Mouse (Mus musculus): ENCODE data around the gene Dnmbp. TPM values are rescaled to one million over a fixed set of nuclear protein-coding genes. Genes with fewer than 3 reads are reported as not detected.

The Dnmbp gene
- polyA plus RNA-seq, 1 experiment from 2014 or later, result 28.0 TPM

GRCm38 (mm10) chr19:43878111-43879092 is 61.6 kb downstream of the Dnmbp start:
- H3K4me3 ChIP-seq (ENCODE audit: low read depth, low read length), result peak overlapping the region; percentile 79
- peaks cover 58% of the 10 kb centered on the region for H3K4me1 ChIP-seq (ENCODE audit: control insufficient read depth, insufficient read depth, low read length)
- H3K9me3 ChIP-seq (ENCODE audit: control insufficient read depth, low read depth, low read length), result peaks cover 4% of the 10 kb centered on the region; the same call in 1 of the 2 replicates
- 3% methylated on average over 17 of the region's 17 CpGs for WGBS
- peaks cover 6% of the 10 kb centered on the region for H3K36me3 ChIP-seq (ENCODE audit: control insufficient read depth, insufficient read depth, low read length)
- H3K9ac ChIP-seq (replicated peaks; ENCODE audit: low read depth, low read length), result peak overlapping the region; percentile 72
- H3K4me2 ChIP-seq (replicated peaks; ENCODE audit: low read depth, low read length), result peak overlapping the region; percentile 79
- ATAC-seq (ENCODE audit: insufficient number of reproducible peaks, insufficient read depth, low FRiP score, low read depth), result no peak
- H3K27ac ChIP-seq (ENCODE audit: low read length), result peak overlapping the region; percentile 95
- no peaks in the 10 kb centered on the region for H3K27me3 ChIP-seq (ENCODE audit: control insufficient read depth, insufficient read depth, low read length)

- peaks cover 4% of the 10 kb centered on the region; the same call in 1 of the 2 replicates for H3K9me3 ChIP-seq (ENCODE audit: control insufficient read depth, low read depth, low read length)
- H3K4me3 ChIP-seq (ENCODE audit: low read depth, low read length), result no peak overlapping the region
- peaks cover 49% of the 10 kb centered on the region for H3K4me1 ChIP-seq (ENCODE audit: control insufficient read depth, insufficient read depth, low read length)
- 73% methylated on average over 8 of the region's 8 CpGs for WGBS
- no peaks in the 10 kb centered on the region for H3K27me3 ChIP-seq (ENCODE audit: control insufficient read depth, insufficient read depth, low read length)
- H3K27ac ChIP-seq (ENCODE audit: low read length), result no peak overlapping the region
- no peak for ATAC-seq (ENCODE audit: insufficient number of reproducible peaks, insufficient read depth, low FRiP score, low read depth)
- no peak overlapping the region for H3K9ac ChIP-seq (replicated peaks; ENCODE audit: low read depth, low read length)
- H3K4me2 ChIP-seq (replicated peaks; ENCODE audit: low read depth, low read length), result 0 out of 2 replicates have a peak overlapping the region, but pooled peaks have one; percentile 10
- peaks cover 16% of the 10 kb centered on the region for H3K36me3 ChIP-seq (ENCODE audit: control insufficient read depth, insufficient read depth, low read length)
Observed at GRCm38 (mm10) chr19:43877364-43877763, 62.6 kb downstream of the Dnmbp start.

- Histone ChIP-seq H3K36me3 (ENCODE audit: control insufficient read depth, insufficient read depth, low read length) (peaks cover 30% of the 10 kb centered on the region), H3K27me3 (ENCODE audit: control insufficient read depth, insufficient read depth, low read length) (no peaks in the 10 kb centered on the region), H3K4me1 (ENCODE audit: control insufficient read depth, insufficient read depth, low read length) (peaks cover 49% of the 10 kb centered on the region), H3K9me3 (ENCODE audit: control insufficient read depth, low read depth, low read length) (no peaks in the 10 kb centered on the region), H3K4me2 (replicated peaks; ENCODE audit: low read depth, low read length) (0 out of 2 replicates have a peak overlapping the region, but pooled peaks have one; percentile 25), H3K4me3 (ENCODE audit: low read depth, low read length) (no peak overlapping the region), H3K27ac (ENCODE audit: low read length) (peak overlapping the region; percentile 61; the same call in 1 of the 2 replicates), H3K9ac (replicated peaks; ENCODE audit: low read depth, low read length) (no peak overlapping the region)
- ATAC-seq (ENCODE audit: insufficient number of reproducible peaks, insufficient read depth, low FRiP score, low read depth), result no peak
- WGBS, result 15% methylated on average over 2 of the region's 2 CpGs
Observed at GRCm38 (mm10) chr19:43875996-43876395, 64.0 kb downstream of the Dnmbp start.

DNA sequence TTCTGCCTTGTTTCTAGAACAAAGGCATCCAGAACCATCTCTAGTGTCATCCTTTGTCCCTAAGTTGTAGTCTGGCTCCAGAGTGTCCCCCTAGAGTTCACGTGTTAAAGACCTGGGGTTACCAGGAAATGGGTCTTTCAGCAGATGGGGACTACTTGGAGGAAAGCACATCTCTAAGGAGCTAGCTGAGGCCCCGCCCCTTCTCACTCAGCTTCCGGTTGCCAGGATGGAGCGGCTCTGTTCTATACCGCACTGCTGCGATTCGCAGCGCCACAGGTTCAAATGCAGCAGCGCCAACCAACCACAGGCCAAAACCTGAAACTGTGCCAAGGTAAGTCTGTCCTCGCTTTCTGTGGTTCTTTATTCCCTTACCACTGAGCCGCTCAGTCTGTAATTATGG is 65.6 kb downstream of the Dnmbp start:
- ATAC-seq (ENCODE audit: insufficient number of reproducible peaks, insufficient read depth, low FRiP score, low read depth), result no peak
- no peaks in the 10 kb centered on the region for H3K27me3 ChIP-seq (ENCODE audit: control insufficient read depth, insufficient read depth, low read length)
- WGBS, result 93% methylated on average over 11 of the region's 11 CpGs
- H3K4me3 ChIP-seq (ENCODE audit: low read depth, low read length), result no peak overlapping the region
- H3K36me3 ChIP-seq (ENCODE audit: control insufficient read depth, insufficient read depth, low read length), result peaks cover 46% of the 10 kb centered on the region
- no peak overlapping the region for H3K27ac ChIP-seq (ENCODE audit: low read length)
- no peaks in the 10 kb centered on the region for H3K9me3 ChIP-seq (ENCODE audit: control insufficient read depth, low read depth, low read length)
- H3K4me2 ChIP-seq (replicated peaks; ENCODE audit: low read depth, low read length), result no peak overlapping the region
- H3K4me1 ChIP-seq (ENCODE audit: control insufficient read depth, insufficient read depth, low read length), result peaks cover 40% of the 10 kb centered on the region
- H3K9ac ChIP-seq (replicated peaks; ENCODE audit: low read depth, low read length), result no peak overlapping the region

DNA sequence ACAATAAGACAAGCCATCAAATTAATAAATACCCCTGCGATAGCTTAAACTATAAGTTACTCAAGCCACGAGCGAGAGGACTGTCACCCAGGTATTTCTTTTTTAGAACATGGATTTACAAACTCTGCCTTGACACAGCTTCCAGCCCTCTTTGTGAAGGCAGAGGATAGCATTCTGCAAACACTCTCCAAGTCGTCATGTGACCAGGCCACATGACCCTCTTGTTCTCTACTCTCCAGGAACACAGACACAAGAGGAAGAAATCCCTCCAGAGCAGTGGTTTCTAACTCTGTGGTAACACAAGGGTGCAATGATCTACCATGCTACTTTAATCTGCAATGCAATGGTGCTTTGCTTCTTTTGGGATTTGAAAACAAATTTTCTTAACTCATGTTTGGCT is 69.6 kb downstream of the Dnmbp start:
- peaks cover 84% of the 10 kb centered on the region for H3K36me3 ChIP-seq (ENCODE audit: control insufficient read depth, insufficient read depth, low read length)
- H3K9ac ChIP-seq (replicated peaks; ENCODE audit: low read depth, low read length), result no peak overlapping the region
- 87% methylated on average over 4 of the region's 4 CpGs for WGBS
- H3K27me3 ChIP-seq (ENCODE audit: control insufficient read depth, insufficient read depth, low read length), result no peaks in the 10 kb centered on the region
- no peak overlapping the region for H3K4me3 ChIP-seq (ENCODE audit: low read depth, low read length)
- no peak overlapping the region for H3K27ac ChIP-seq (ENCODE audit: low read length)
- no peak overlapping the region for H3K4me2 ChIP-seq (replicated peaks; ENCODE audit: low read depth, low read length)
- no peaks in the 10 kb centered on the region for H3K9me3 ChIP-seq (ENCODE audit: control insufficient read depth, low read depth, low read length)
- peaks cover 8% of the 10 kb centered on the region for H3K4me1 ChIP-seq (ENCODE audit: control insufficient read depth, insufficient read depth, low read length)
- no peak for ATAC-seq (ENCODE audit: insufficient number of reproducible peaks, insufficient read depth, low FRiP score, low read depth)

- Histone ChIP-seq H3K36me3 (ENCODE audit: control insufficient read depth, insufficient read depth, low read length) (peaks cover 65% of the 10 kb centered on the region), H3K4me2 (replicated peaks; ENCODE audit: low read depth, low read length) (no peak overlapping the region), H3K9ac (replicated peaks; ENCODE audit: low read depth, low read length) (no peak overlapping the region), H3K27me3 (ENCODE audit: control insufficient read depth, insufficient read depth, low read length) (no peaks in the 10 kb centered on the region), H3K27ac (ENCODE audit: low read length) (no peak overlapping the region), H3K4me3 (ENCODE audit: low read depth, low read length) (no peak overlapping the region), H3K4me1 (ENCODE audit: control insufficient read depth, insufficient read depth, low read length) (no peaks in the 10 kb centered on the region), H3K9me3 (ENCODE audit: control insufficient read depth, low read depth, low read length) (no peaks in the 10 kb centered on the region)
- no peak for ATAC-seq (ENCODE audit: insufficient number of reproducible peaks, insufficient read depth, low FRiP score, low read depth)
- WGBS, result 79% methylated on average over 6 of the region's 6 CpGs
Observed at GRCm38 (mm10) chr19:43857347-43857746, 82.6 kb downstream of the Dnmbp start.

DNA sequence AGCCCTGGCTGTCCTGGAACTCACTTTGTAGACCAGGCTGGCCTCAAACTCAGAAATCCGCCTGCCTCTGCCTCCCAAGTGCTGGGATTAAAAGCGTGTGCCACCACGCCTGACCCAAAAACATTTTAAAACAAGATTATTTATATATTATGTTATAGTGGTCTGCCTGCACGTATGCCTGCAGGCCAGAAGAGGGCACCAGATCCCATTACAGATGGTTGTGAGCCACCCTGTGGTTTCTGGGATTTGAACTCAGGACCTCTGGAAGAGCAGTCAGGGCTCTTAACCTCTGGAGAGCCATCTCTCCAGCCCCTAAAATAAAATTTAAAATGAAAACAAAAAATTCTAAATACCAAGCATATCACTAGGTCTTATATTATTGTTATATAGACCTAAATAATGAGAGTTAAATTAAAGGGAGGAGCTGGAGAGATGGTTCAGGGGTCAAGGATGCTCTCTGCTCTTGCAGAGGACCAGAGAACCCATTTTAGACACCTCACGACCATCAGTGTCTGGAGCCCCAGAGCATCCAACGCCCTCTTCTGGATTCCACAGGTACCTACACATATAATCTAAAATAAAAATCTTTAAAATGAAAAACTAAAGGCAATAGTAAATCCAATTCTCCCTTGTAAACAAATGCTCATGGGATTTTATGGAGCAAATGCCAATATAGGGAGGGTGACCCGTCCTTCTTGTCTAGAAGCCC is 87.0 kb downstream of the Dnmbp start:
- no peaks in the 10 kb centered on the region for H3K27me3 ChIP-seq (ENCODE audit: control insufficient read depth, insufficient read depth, low read length)
- ATAC-seq (ENCODE audit: insufficient number of reproducible peaks, insufficient read depth, low FRiP score, low read depth), result no peak
- 79% methylated on average over 7 of the region's 7 CpGs for WGBS
- H3K27ac ChIP-seq (ENCODE audit: low read length), result no peak overlapping the region
- H3K4me1 ChIP-seq (ENCODE audit: control insufficient read depth, insufficient read depth, low read length), result no peaks in the 10 kb centered on the region
- H3K9ac ChIP-seq (replicated peaks; ENCODE audit: low read depth, low read length), result no peak overlapping the region
- no peak overlapping the region for H3K4me3 ChIP-seq (ENCODE audit: low read depth, low read length)
- H3K9me3 ChIP-seq (ENCODE audit: control insufficient read depth, low read depth, low read length), result no peaks in the 10 kb centered on the region
- H3K4me2 ChIP-seq (replicated peaks; ENCODE audit: low read depth, low read length), result no peak overlapping the region
- peaks cover 78% of the 10 kb centered on the region for H3K36me3 ChIP-seq (ENCODE audit: control insufficient read depth, insufficient read depth, low read length)

GRCm38 (mm10) chr19:43851996-43852630 is 87.9 kb downstream of the Dnmbp start:
- Histone ChIP-seq H3K4me1 (ENCODE audit: control insufficient read depth, insufficient read depth, low read length) (no peaks in the 10 kb centered on the region), H3K27ac (ENCODE audit: low read length) (no peak overlapping the region), H3K4me2 (replicated peaks; ENCODE audit: low read depth, low read length) (no peak overlapping the region), H3K9me3 (ENCODE audit: control insufficient read depth, low read depth, low read length) (no peaks in the 10 kb centered on the region), H3K36me3 (ENCODE audit: control insufficient read depth, insufficient read depth, low read length) (peaks cover 85% of the 10 kb centered on the region), H3K9ac (replicated peaks; ENCODE audit: low read depth, low read length) (no peak overlapping the region), H3K4me3 (ENCODE audit: low read depth, low read length) (no peak overlapping the region), H3K27me3 (ENCODE audit: control insufficient read depth, insufficient read depth, low read length) (no peaks in the 10 kb centered on the region)
- WGBS, result 88% methylated on average over 21 of the region's 21 CpGs
- ATAC-seq (ENCODE audit: insufficient number of reproducible peaks, insufficient read depth, low FRiP score, low read depth), result no peak

All from stomach, embryonic 14.5 days (tissue).